Mouse (Mus musculus): Measurements from ENCODE around the gene Mapk6. TPM values are rescaled to one million over a fixed set of nuclear protein-coding genes. Genes with fewer than 3 reads are reported as not detected.

Mapk6 gene
- total and polyA plus RNA-seq, 3 experiments, result 19.6 to 91.0 (median 44.1) TPM

DNA sequence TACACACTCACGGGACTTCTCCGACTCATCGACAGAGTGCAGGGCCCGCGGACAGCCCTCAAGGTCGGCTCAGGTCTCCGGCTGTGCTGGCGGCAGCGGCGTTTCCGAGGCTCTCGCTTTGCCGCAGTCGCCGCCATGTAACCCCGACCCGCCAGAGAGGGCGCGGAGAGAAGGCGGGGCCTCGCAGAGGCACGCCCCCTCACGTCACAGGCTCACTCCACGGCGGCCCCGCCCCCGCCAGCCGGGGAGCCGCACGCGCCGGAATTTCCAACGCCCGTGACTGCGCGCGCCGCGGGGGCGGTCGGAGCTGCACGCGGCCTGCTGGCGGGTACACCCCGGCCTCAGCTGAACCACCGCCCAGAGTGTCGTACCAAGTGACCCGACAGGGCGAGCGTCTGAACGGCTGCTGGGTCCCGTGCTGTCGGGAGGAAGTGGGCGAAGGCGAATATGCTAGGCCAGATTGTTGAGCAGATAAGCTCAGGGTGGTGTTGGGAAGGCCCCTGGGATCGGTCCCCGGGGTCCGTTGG, at the start of gene Mapk6 (continued):
- peak; percentile 84 for TF ChIP-seq SIN3A (IDR thresholded peaks at IDR 0.05; ENCODE audit: low read length)
- no peak for TF ChIP-seq SMC3 (IDR thresholded peaks at IDR 0.05; ENCODE audit: low read depth, low read length)
- TF ChIP-seq RCOR1 (IDR thresholded peaks at IDR 0.05; ENCODE audit: low read depth, low read length), result 0 out of 2 replicates have a peak, but pooled peaks have one; percentile 30
- no peak for TF ChIP-seq CHD2 (IDR thresholded peaks at IDR 0.05; ENCODE audit: low read length)

- Histone ChIP-seq H3K4me1 (ENCODE audit: control insufficient read depth in 1 of 2, insufficient read depth in 2 of 2, low read length in 2 of 2) (no peaks in the 10 kb centered on the region), H3K79me2 (ENCODE audit: control insufficient read depth, insufficient read depth, low read length, poor library complexity) (no peaks in the 10 kb centered on the region), H3K9me3 (replicated peaks; ENCODE audit: insufficient read depth, low read length) (no peaks in the 10 kb centered on the region), H3K27me3 (ENCODE audit: control insufficient read depth in 1 of 2, insufficient read depth in 2 of 2, low read length in 2 of 2) (no peaks in the 10 kb centered on the region), H3K27ac (ENCODE audit: control insufficient read depth, low read depth, low read length) (no peak overlapping the region), H3K4me3 (ENCODE audit: control insufficient read depth in 1 of 2, insufficient read depth in 1 of 2, low read depth in 2 of 2, low read length in 2 of 2) (no peak overlapping the region), H3K36me3 (ENCODE audit: control insufficient read depth in 1 of 2, insufficient read depth in 2 of 2, low read length in 2 of 2) (peaks cover 0 to 8% of the 10 kb centered on the region in 2 experiments; a peak in 2 of 4 replicates), H3K9ac (ENCODE audit: control insufficient read depth, low read depth, low read length, poor library complexity, severe bottlenecking) (no peak overlapping the region)
- no peak for DNase-seq (ENCODE audit: low read depth, low spot score)
- no peak for TF ChIP-seq MAX (IDR thresholded peaks at IDR 0.05; ENCODE audit: low read length)
- no peak for TF ChIP-seq ELF1 (IDR thresholded peaks at IDR 0.05; ENCODE audit: low read depth, low read length)
- TF ChIP-seq JUND (IDR thresholded peaks at IDR 0.05; ENCODE audit: low read depth, low read length), result no peak
- no peak for TF ChIP-seq UBTF (IDR thresholded peaks at IDR 0.05; ENCODE audit: borderline replicate concordance, insufficient read depth, low read depth, low read length)
- no peak for TF ChIP-seq ETS1 (IDR thresholded peaks at IDR 0.05; ENCODE audit: low read depth, low read length)
- TF ChIP-seq KAT2A (conservative IDR thresholded peaks at IDR 0.05; ENCODE audit: low read depth, low read length), result no peak
- no peak for TF ChIP-seq CTCF (IDR thresholded peaks at IDR 0.05 in 2 of 3, conservative IDR thresholded peaks at IDR 0.05 in 1 of 3; ENCODE audit: control insufficient read depth in 1 of 3, insufficient read depth in 1 of 3, low read depth in 2 of 3, low read length in 3 of 3, poor library complexity in 1 of 3, severe bottlenecking in 1 of 3)
- TF ChIP-seq CHD2 (IDR thresholded peaks at IDR 0.05; ENCODE audit: low read length), result no peak
- no peak for TF ChIP-seq E2F4 (IDR thresholded peaks at IDR 0.05; ENCODE audit: borderline replicate concordance, low read depth, low read length)
- no peak for TF ChIP-seq RAD21 (IDR thresholded peaks at IDR 0.05; ENCODE audit: low read depth, low read length)
- TF ChIP-seq SMC3 (IDR thresholded peaks at IDR 0.05; ENCODE audit: low read depth, low read length), result no peak
- TF ChIP-seq GATA1 (IDR thresholded peaks at IDR 0.05; ENCODE audit: low read depth, low read length), result no peak
Observed at GRCm38 (mm10) chr9:75455684-75456083, 45.9 kb upstream of the Mapk6 start.

- Histone ChIP-seq H3K4me1 (ENCODE audit: control insufficient read depth in 1 of 2, insufficient read depth in 2 of 2, low read length in 2 of 2) (no peaks in the 10 kb centered on the region), H3K36me3 (ENCODE audit: control insufficient read depth in 1 of 2, insufficient read depth in 2 of 2, low read length in 2 of 2) (peaks cover 0 to 9% of the 10 kb centered on the region in 2 experiments; a peak in 2 of 4 replicates), H3K79me2 (ENCODE audit: control insufficient read depth, insufficient read depth, low read length, poor library complexity) (no peaks in the 10 kb centered on the region), H3K27me3 (ENCODE audit: control insufficient read depth in 1 of 2, insufficient read depth in 2 of 2, low read length in 2 of 2) (no peaks in the 10 kb centered on the region), H3K9ac (ENCODE audit: control insufficient read depth, low read depth, low read length, poor library complexity, severe bottlenecking) (no peak overlapping the region), H3K27ac (ENCODE audit: control insufficient read depth, low read depth, low read length) (no peak overlapping the region), H3K9me3 (replicated peaks; ENCODE audit: insufficient read depth, low read length) (no peaks in the 10 kb centered on the region), H3K4me3 (ENCODE audit: control insufficient read depth in 1 of 2, insufficient read depth in 1 of 2, low read depth in 2 of 2, low read length in 2 of 2) (no peak overlapping the region)
- TF ChIP-seq TCF12 (IDR thresholded peaks at IDR 0.05; ENCODE audit: low read depth, low read length), result no peak
- TF ChIP-seq ZKSCAN1 (IDR thresholded peaks at IDR 0.05; ENCODE audit: low read depth, low read length), result no peak
- no peak for TF ChIP-seq POLR2AphosphoS2 (IDR thresholded peaks at IDR 0.05; ENCODE audit: low read length)
- TF ChIP-seq USF2 (IDR thresholded peaks at IDR 0.05; ENCODE audit: borderline replicate concordance in 1 of 2, insufficient read depth in 1 of 2, low read depth in 1 of 2, low read length in 2 of 2), result no peak
- no peak for TF ChIP-seq MYC (IDR thresholded peaks at IDR 0.05; ENCODE audit: low read depth, low read length)
- TF ChIP-seq MAFK (IDR thresholded peaks at IDR 0.05; ENCODE audit: borderline replicate concordance, low read depth, low read length), result no peak
- TF ChIP-seq MAX (IDR thresholded peaks at IDR 0.05; ENCODE audit: low read length), result no peak
- no peak for TF ChIP-seq NRF1 (IDR thresholded peaks at IDR 0.05; ENCODE audit: insufficient read depth, low read depth, low read length, poor library complexity, severe bottlenecking)
- TF ChIP-seq ELF1 (IDR thresholded peaks at IDR 0.05; ENCODE audit: low read depth, low read length), result no peak
- no peak for TF ChIP-seq KAT2A (conservative IDR thresholded peaks at IDR 0.05; ENCODE audit: low read depth, low read length)
- no peak for TF ChIP-seq POLR2AphosphoS5 (IDR thresholded peaks at IDR 0.05; ENCODE audit: borderline replicate concordance, low read depth, low read length)
- TF ChIP-seq GATA1 (IDR thresholded peaks at IDR 0.05; ENCODE audit: low read depth, low read length), result no peak
- no peak for TF ChIP-seq MAZ (IDR thresholded peaks at IDR 0.05; ENCODE audit: low read depth, low read length)
- no peak for TF ChIP-seq ZC3H11A (IDR thresholded peaks at IDR 0.05; ENCODE audit: low read depth, low read length)
- TF ChIP-seq JUND (IDR thresholded peaks at IDR 0.05; ENCODE audit: low read depth, low read length), result no peak
- no peak for TF ChIP-seq CHD2 (IDR thresholded peaks at IDR 0.05; ENCODE audit: low read length)
- no peak for DNase-seq (ENCODE audit: low read depth, low spot score)
Observed at GRCm38 (mm10) chr9:75453994-75454393, 44.2 kb upstream of the Mapk6 start.
